Mouse (Mus musculus): Measurements from ENCODE around the gene AW209491.

DNA sequence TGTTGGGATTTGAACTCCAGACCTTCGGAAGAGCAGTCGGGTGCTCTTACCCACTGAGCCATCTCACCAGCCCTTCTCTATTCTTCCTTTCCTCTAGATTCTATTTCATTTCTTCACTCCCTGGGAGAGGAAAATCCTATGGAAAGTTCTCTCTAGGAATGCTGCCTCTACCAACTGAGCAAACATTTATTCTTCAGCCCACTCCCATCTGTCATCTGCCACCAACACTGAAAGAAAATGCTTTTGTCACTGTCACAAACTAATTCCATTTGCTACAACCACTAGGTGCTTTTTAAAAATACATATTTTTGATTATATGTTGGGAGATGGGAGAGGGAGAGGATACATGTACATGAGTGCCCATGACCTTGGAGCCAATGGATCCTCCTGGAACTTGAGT, 27.2 kb upstream of the AW209491 start:
- TF ChIP-seq CTCF (IDR thresholded peaks at IDR 0.05; ENCODE audit: low read depth, low read length), result no peak
- no peak for TF ChIP-seq POLR2A (IDR thresholded peaks at IDR 0.05; ENCODE audit: borderline replicate concordance, low read depth, low read length)

All from bone marrow macrophage, adult 2 months (primary cell).